Mouse (Mus musculus): Measurements from ENCODE around the gene Adcyap1r1. TPM values are rescaled to one million over a fixed set of nuclear protein-coding genes. Genes with fewer than 3 reads are reported as not detected.

The Adcyap1r1 gene
- polyA plus RNA-seq, 1 experiment from 2014 or later = not detected

- no peak overlapping the region for H3K4me3 ChIP-seq (ENCODE audit: inconsistent target)
- H3K36me3 ChIP-seq (ENCODE audit: inconsistent target) = no peaks in the 10 kb centered on the region
- H3K27ac ChIP-seq = no peak overlapping the region
- 90% methylated on average over 8 of the region's 8 CpGs for WGBS (ENCODE audit: missing documents)
- no peaks in the 10 kb centered on the region for H3K79me2 ChIP-seq (ENCODE audit: inconsistent target)
Observed at GRCm38 (mm10) chr6:55435266-55436159, 16.3 kb upstream of the Adcyap1r1 start.

GRCm38 (mm10) chr6:55437919-55438318 lies 13.9 kb upstream of the Adcyap1r1 start:
- H3K79me2 ChIP-seq (ENCODE audit: inconsistent target) = no peaks in the 10 kb centered on the region
- 0% methylated on average over 3 of the region's 3 CpGs for WGBS (ENCODE audit: missing documents)

DNA sequence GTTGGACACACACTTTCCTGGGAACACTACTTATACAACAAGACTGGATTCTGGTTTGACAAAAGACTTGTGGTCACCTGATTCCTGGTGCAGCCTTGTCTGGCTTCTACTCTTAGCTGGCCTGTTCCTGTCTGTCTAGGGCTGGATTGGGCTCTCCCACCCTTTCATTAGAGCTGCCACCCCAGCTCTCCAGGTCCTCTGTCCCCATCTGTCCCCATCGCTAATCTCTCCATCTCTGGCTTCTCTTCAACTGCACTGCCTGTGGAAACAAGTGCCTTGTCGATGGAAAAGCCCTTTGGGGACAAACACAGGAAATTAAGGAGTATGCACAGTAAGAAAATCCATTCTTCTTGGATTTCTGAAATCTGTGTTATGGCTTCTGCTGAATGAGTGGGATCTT lies 12.9 kb upstream of the Adcyap1r1 start:
- Histone ChIP-seq H3K27ac (no peak overlapping the region), H3K4me3 (ENCODE audit: inconsistent target) (no peak overlapping the region), H3K36me3 (ENCODE audit: inconsistent target) (no peaks in the 10 kb centered on the region), H3K79me2 (ENCODE audit: inconsistent target) (no peaks in the 10 kb centered on the region)
- 65% methylated on average over 2 of the region's 2 CpGs for WGBS (ENCODE audit: missing documents)

More at GRCm38 (mm10) chr6:55437919-55438318, 13.9 kb upstream of the Adcyap1r1 start:
- Histone ChIP-seq H3K36me3 (ENCODE audit: inconsistent target) (no peaks in the 10 kb centered on the region), H3K4me3 (ENCODE audit: inconsistent target) (no peak overlapping the region), H3K27ac (no peak overlapping the region)

DNA sequence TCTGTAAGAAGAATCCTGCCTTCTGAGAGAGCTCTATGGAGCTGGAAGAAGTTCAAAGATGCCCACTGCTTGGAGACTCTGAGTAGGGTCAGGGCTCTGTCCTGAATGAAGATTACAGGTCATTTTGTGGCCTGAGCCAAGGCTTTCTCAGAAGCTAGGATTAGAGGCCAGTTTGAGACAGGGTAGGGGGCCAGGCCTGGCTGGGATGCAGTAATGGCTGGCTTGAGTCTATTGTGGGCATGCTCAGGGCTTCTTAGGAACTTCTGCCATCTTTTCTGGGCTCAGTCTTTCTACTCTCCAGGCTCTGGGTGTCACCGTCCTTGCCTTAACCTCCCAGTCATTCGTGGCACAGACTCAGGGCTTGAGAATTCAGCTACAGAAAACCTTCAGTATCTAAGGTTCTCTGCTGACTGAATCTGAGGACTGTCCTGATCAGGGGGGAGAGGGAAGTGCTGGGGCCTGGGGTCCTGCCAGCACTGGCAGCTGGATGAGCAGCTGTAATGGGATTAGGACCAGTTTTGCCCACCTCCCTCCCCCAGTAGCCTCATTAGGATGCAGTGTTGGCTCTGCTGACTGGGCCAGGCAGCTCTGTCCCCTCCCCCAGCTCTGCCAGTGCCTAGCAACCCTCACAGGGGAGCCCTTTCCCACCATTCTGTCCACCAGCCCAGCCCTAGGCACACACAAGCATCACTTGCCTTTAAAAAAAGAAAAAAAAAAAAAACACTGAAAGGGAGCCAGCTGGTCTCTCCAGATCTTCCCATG lies 7.7 kb upstream of the Adcyap1r1 start:
- 83% methylated on average over 2 of the region's 2 CpGs for WGBS (ENCODE audit: missing documents)
- Histone ChIP-seq H3K4me3 (ENCODE audit: inconsistent target) (no peak overlapping the region), H3K27ac (no peak overlapping the region), H3K36me3 (ENCODE audit: inconsistent target) (no peaks in the 10 kb centered on the region), H3K79me2 (ENCODE audit: inconsistent target) (no peaks in the 10 kb centered on the region)

- no peak overlapping the region for H3K4me3 ChIP-seq (ENCODE audit: inconsistent target)
- no peaks in the 10 kb centered on the region for H3K36me3 ChIP-seq (ENCODE audit: inconsistent target)
- no peaks in the 10 kb centered on the region for H3K79me2 ChIP-seq (ENCODE audit: inconsistent target)
- 85% methylated on average over 4 of the region's 4 CpGs for WGBS (ENCODE audit: missing documents)
- no peak overlapping the region for H3K27ac ChIP-seq
Observed at GRCm38 (mm10) chr6:55444721-55445120, 7.1 kb upstream of the Adcyap1r1 start.

DNA sequence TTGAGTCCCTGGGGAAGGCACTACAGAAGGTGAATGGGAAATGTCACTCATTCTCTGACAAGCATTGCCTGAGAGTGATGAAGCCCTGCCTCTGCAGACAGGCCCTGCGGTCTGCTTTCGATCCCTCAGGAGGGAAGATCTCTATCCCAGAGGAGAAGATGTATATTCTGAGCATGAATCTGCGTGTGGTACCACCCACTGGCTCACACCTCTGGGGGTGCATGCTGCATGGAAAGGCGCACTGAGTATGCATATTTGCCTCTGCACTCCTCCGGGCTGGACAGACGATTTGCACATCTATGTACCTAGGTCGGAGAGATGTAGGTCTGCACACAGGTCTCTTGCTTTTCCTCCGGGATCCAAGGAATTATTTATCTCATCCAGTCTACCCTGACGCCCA lies 3.6 kb upstream of the Adcyap1r1 start:
- 75% methylated on average over 9 of the region's 9 CpGs for WGBS (ENCODE audit: missing documents)
- H3K79me2 ChIP-seq (ENCODE audit: inconsistent target) = no peaks in the 10 kb centered on the region
- no peak overlapping the region for H3K4me3 ChIP-seq (ENCODE audit: inconsistent target)
- no peaks in the 10 kb centered on the region for H3K36me3 ChIP-seq (ENCODE audit: inconsistent target)
- H3K27ac ChIP-seq = no peak overlapping the region

DNA sequence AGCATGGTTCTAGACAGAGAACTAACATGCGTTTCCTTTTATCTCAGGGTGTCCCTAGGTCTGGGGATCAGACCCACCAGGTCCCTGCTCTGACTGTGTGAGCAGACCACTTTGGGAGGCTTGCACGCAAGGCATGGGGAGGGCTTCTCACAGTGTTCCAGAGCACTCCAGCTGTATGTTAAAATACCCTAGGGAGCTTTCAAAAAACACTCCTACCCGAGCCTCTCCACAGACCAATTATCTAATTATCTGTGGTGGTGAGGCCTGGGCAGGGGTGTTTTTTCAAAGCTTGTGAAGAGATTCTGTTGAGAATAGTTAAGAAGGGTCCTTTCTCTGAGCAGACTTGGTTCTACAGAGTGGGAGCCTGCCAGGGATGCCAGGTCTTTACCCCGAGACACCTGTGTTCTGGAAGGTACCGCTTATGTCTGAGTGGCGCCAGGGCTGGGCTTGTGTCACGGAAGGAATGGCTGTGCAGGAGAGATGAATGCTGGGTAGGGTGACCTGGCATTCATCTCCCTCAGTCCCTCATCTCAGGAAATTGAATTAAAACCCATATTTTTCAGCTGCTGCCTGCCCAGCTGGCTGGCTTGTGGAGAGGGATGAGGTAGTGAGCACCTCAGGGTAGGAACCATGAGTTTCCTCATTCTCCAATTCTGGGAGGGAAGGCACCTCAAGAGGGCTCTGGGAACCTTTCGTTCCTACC lies 2.7 kb upstream of the Adcyap1r1 start:
- no peak overlapping the region for H3K27ac ChIP-seq
- WGBS (ENCODE audit: missing documents) = 85% methylated on average over 8 of the region's 8 CpGs
- no peaks in the 10 kb centered on the region for H3K79me2 ChIP-seq (ENCODE audit: inconsistent target)
- H3K36me3 ChIP-seq (ENCODE audit: inconsistent target) = no peaks in the 10 kb centered on the region
- no peak overlapping the region for H3K4me3 ChIP-seq (ENCODE audit: inconsistent target)

DNA sequence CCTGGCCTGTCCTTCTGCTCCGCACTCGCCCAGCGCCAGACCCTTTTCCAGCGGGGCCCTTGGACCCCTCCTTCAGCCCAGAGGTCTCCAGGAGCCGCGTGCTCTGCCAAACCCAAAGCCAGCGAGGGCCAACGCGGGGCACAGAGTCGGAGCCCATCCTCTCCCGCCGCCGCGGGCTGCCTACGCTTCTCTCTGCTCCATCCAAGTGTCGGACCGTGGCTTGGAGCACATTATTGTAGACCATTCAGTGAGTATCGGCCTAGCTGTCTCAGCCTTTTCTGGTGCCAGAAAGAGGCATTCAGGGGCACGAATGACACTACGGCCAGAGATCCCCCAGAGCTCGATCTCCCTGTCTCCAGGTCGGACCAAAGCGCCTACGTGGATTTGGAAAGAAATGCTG lies 603 bp downstream of the Adcyap1r1 start:
- H3K4me3 ChIP-seq (ENCODE audit: inconsistent target) = no peak overlapping the region
- H3K27ac ChIP-seq = no peak overlapping the region
- H3K36me3 ChIP-seq (ENCODE audit: inconsistent target) = no peaks in the 10 kb centered on the region
- WGBS (ENCODE audit: missing documents) = 3% methylated on average over 24 of the region's 24 CpGs
- H3K79me2 ChIP-seq (ENCODE audit: inconsistent target) = no peaks in the 10 kb centered on the region

DNA sequence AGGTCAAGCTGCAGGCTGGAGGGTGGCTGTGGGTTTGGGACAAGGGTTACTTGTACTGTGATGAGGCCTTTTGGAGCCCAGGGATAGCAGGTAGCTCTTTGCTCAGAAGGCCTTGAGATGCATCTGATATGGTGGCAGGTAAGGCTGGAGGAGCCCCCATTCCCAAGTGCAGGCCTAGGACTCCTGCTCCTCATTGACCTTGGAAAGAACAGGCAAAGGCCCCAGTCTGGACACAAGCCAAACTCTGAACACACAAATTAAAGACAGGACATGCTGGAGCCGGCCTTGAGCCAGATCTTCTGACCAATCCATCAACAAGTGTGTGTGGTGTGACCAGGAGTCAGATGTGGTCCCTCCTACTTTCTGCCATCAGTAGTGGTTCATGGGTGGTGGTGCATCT lies 1.8 kb downstream of the Adcyap1r1 start:
- Histone ChIP-seq H3K79me2 (ENCODE audit: inconsistent target) (no peaks in the 10 kb centered on the region), H3K27ac (no peak overlapping the region)
- WGBS (ENCODE audit: missing documents) = 79% methylated on average over 1 of the region's 1 CpGs

DNA sequence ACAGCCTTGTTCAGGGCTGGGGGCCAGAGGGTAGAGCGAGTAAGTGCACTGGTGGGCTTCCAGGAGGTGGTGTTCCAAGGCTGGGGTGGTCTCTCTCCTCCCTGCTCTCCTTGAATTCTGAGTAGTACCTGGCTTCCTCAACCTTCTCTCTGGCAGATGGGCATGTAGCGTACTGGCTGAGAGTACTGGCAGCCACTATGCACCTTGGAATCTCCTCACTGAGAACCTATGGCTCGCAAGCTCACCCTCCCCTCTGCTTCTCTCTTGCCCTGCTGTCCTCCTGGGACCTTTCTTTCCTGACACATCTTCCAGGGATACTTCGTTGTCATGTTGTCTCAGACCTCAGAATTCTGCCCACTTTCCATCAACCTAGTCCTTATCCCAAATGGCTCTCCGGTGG lies 3.9 kb downstream of the Adcyap1r1 start:
- no peak overlapping the region for H3K4me3 ChIP-seq (ENCODE audit: inconsistent target)
- WGBS (ENCODE audit: missing documents) = 81% methylated on average over 5 of the region's 5 CpGs
- no peaks in the 10 kb centered on the region for H3K79me2 ChIP-seq (ENCODE audit: inconsistent target)
- H3K27ac ChIP-seq = no peak overlapping the region
- no peaks in the 10 kb centered on the region for H3K36me3 ChIP-seq (ENCODE audit: inconsistent target)

More for the DNA sequence above, 1.8 kb downstream of the Adcyap1r1 start:
- no peak overlapping the region for H3K4me3 ChIP-seq (ENCODE audit: inconsistent target)
- H3K36me3 ChIP-seq (ENCODE audit: inconsistent target) = no peaks in the 10 kb centered on the region

DNA sequence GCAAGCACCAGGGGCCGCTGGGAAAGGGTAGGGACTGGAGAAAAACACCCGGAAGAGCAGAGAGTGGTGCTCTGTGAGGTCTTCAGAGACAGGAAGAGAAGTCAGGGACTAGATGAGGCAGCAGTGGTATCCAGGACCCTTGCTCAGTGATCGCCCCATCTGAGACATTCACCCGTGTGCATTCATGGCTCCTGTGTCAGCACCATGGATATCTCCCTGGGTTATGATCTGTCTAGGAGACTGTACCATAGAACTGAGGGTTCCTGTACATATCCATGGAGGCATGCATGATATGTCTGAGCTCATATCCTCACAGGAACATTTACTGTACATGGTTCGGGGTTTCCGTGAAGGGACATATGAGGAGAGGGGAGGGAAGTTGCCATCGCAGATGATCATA lies 5.9 kb downstream of the Adcyap1r1 start:
- no peaks in the 10 kb centered on the region for H3K36me3 ChIP-seq (ENCODE audit: inconsistent target)
- WGBS (ENCODE audit: missing documents) = 72% methylated on average over 7 of the region's 7 CpGs
- no peak overlapping the region for H3K4me3 ChIP-seq (ENCODE audit: inconsistent target)

DNA sequence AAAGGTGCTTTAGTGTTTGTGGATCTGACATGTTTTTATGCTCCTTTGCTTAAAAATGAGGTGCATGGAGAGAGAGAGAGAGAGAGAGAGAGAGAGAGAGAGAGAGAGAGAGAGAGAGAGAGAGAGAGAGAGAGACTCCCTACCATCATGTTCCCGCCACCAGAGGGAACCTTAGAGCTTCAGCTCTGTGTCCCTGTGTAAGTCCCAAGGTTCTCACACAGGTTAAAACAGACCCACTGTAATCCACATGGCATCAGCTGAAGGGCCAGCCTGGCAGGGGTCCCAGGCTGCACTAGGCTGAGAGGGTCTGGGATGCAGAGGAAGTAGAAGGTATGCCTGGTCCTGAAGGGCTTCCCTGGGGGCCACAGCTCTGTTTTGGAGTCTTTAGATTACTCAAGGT lies 6.4 kb downstream of the Adcyap1r1 start:
- H3K27ac ChIP-seq = no peak overlapping the region

More for the DNA sequence above, 5.9 kb downstream of the Adcyap1r1 start:
- no peaks in the 10 kb centered on the region for H3K79me2 ChIP-seq (ENCODE audit: inconsistent target)
- no peak overlapping the region for H3K27ac ChIP-seq

GRCm38 (mm10) chr6:55459545-55460397 lies 8.0 kb downstream of the Adcyap1r1 start:
- no peaks in the 10 kb centered on the region for H3K36me3 ChIP-seq (ENCODE audit: inconsistent target)
- no peak overlapping the region for H3K4me3 ChIP-seq (ENCODE audit: inconsistent target)
- no peak overlapping the region for H3K27ac ChIP-seq
- WGBS (ENCODE audit: missing documents) = 91% methylated on average over 20 of the region's 20 CpGs
- no peaks in the 10 kb centered on the region for H3K79me2 ChIP-seq (ENCODE audit: inconsistent target)

More for the DNA sequence above, 6.4 kb downstream of the Adcyap1r1 start:
- Histone ChIP-seq H3K4me3 (ENCODE audit: inconsistent target) (no peak overlapping the region), H3K36me3 (ENCODE audit: inconsistent target) (no peaks in the 10 kb centered on the region), H3K79me2 (ENCODE audit: inconsistent target) (no peaks in the 10 kb centered on the region)
- 70% methylated on average over 1 of the region's 1 CpGs for WGBS (ENCODE audit: missing documents)

- Histone ChIP-seq H3K27ac (no peak overlapping the region), H3K4me3 (ENCODE audit: inconsistent target) (no peak overlapping the region), H3K36me3 (ENCODE audit: inconsistent target) (no peaks in the 10 kb centered on the region), H3K79me2 (ENCODE audit: inconsistent target) (no peaks in the 10 kb centered on the region)
- 43% methylated on average over 5 of the region's 5 CpGs for WGBS (ENCODE audit: missing documents)
Observed at GRCm38 (mm10) chr6:55461141-55461540, 9.4 kb downstream of the Adcyap1r1 start.
